Mouse (Mus musculus) megakaryocyte, embryonic 14.5 days (primary cell): ENCODE data around the gene Nfkb1. TPM values are rescaled to one million over a fixed set of nuclear protein-coding genes. Genes with fewer than 3 reads are reported as not detected.

Source experiments
- H3K27me3 ChIP-seq: replicated peaks from 2 replicates; pipeline ENCODE3; 2012; ENCODE audit warnings: inconsistent platforms
- H3K36me3 ChIP-seq: replicated peaks from 2 replicates; pipeline ENCODE3; 2012; ENCODE audit warnings: low read length, inconsistent platforms, mixed read lengths
- H3K4me1 ChIP-seq: 2 replicates; pipeline ENCODE4 v1.6.1; 2012; ENCODE audit warnings: inconsistent platforms
- H3K4me3 ChIP-seq: replicated peaks from 2 replicates; pipeline ENCODE3; 2012; ENCODE audit warnings: moderate library complexity, mild to moderate bottlenecking, inconsistent platforms
- H3K9me3 ChIP-seq: 2 replicates; pipeline ENCODE4 v1.6.1; 2012; ENCODE audit warnings: inconsistent platforms
- FLI1 ChIP-seq: IDR thresholded peaks from 2 replicates; pipeline ENCODE4 v1.6.1; 2012; ENCODE audit warnings: low read length, inconsistent platforms, mixed read lengths
- GATA1 ChIP-seq: IDR thresholded peaks from 3 replicates; pipeline ENCODE4 v1.6.1; 2012; ENCODE audit warnings: mixed read lengths, low read length, inconsistent platforms, borderline replicate concordance
- polyA plus RNA-seq: library from polyadenylated mRNA; stranded (reverse); fragments of >175 nt; gene quantifications from 2 replicates; pipeline ENCODE4 v1.2.3, GENCODE M21; 2012; ENCODE audit warnings: low replicate concordance; ENCODE audit not compliant: insufficient read depth

Nfkb1 gene
- polyA plus RNA-seq, 1 experiment, result 39.8 TPM

DNA sequence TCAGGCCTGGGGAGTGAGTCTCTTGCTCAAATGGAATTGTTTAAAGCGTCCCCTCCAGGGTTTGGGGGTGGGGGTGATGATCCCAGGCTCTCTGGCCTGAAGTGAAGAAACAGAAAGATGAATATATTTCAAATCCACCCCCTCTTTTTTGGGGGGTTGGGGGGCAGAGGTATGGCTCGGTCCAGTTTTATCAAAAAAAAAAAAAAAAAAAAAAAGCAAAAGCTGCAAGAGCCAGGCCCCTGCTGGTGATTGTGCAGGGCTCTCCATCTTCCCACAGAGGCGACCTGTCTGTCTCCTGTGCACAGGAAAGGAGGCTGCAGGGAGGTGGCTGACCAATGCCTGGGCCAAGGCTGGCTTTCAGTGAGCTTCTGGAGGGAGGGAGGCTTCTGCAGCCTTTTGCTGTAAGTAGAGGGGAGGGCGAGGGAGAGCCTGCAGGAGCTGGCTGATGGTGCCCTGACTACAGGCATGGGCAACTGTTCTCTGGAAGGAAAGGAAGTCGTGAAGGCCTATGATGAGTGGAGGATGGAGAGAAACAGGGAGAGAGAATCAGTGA is 112.7 kb downstream of the Nfkb1 start:
- no peak overlapping the region for H3K4me3 ChIP-seq
- H3K36me3 ChIP-seq, result peaks cover 6% of the 10 kb centered on the region
- H3K9me3 ChIP-seq, result peaks cover 4% of the 10 kb centered on the region
- no peaks in the 10 kb centered on the region for H3K27me3 ChIP-seq
- peaks cover 39% of the 10 kb centered on the region for H3K4me1 ChIP-seq
- TF ChIP-seq GATA1, result no peak
- no peak for TF ChIP-seq FLI1

DNA sequence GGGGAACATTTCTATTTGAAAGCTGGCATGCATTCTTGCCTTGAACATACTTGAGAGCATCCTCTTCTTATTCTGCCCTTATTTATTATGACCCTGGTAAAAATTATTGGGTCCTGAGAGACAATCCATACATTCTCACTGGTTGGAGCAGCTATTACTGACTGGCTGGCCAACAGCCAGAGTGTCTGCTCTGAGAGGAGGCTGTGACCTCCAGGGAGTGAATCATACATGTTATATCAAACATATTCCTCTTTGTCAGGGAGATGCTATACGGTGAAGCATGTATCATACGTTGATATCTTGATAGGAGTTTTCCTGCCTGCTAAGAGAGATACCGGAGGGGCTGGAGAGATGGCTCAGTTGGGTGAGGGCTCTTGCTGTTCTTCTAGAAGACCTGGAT is 116.2 kb downstream of the Nfkb1 start:
- Histone ChIP-seq H3K36me3 (peaks cover 21% of the 10 kb centered on the region), H3K4me3 (no peak overlapping the region), H3K4me1 (peaks cover 24% of the 10 kb centered on the region), H3K9me3 (peaks cover 4% of the 10 kb centered on the region), H3K27me3 (no peaks in the 10 kb centered on the region)
- TF ChIP-seq GATA1, result no peak
- TF ChIP-seq FLI1, result no peak

DNA sequence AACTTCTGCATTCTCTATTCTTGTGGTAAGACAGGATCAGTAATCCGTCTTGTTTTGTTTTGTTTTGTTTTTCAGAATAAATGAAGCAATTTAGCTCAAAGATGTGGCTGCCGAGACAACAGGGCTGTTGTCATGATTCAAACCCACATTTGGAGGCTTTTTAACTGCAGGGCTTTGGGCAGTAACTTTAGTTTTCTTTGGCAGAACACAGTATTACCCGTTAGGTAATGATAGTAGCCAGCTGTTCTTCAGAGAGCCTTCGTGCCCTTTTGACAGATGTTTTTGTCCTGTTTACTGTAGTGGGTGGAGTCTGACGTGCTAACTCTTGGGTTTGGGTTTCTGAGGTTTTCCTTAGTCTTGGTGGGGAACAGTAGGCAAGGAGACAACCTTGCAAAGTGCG is 118.3 kb downstream of the Nfkb1 start:
- Histone ChIP-seq H3K4me3 (no peak overlapping the region), H3K4me1 (peaks cover 19% of the 10 kb centered on the region), H3K9me3 (peaks cover 4% of the 10 kb centered on the region), H3K36me3 (peaks cover 38% of the 10 kb centered on the region), H3K27me3 (no peaks in the 10 kb centered on the region)
- TF ChIP-seq FLI1 (no peak), GATA1 (no peak)

DNA sequence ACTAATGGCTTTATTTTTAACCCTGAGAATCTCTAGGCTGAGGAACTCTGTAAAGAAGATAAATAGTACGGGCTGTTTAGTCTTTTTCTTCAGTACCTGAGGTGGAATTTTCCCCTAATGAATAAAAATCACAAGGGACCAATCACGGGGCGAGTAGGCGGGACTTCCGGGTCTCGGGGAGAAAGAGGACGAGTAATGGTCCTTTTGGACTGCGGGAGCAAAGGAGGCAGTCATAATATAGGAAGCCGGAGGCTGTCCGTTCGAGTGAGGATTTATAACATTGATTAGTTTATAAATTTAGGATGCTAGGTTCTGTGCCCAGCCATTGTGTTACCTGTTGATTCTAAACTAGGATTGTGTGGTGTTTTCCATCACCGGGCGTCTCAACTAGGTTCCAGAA is 119.8 kb downstream of the Nfkb1 start:
- peaks cover 53% of the 10 kb centered on the region for H3K36me3 ChIP-seq
- H3K4me1 ChIP-seq, result peaks cover 30% of the 10 kb centered on the region
- TF ChIP-seq FLI1, result no peak
- TF ChIP-seq GATA1, result no peak
- H3K27me3 ChIP-seq, result no peaks in the 10 kb centered on the region
- no peak overlapping the region for H3K4me3 ChIP-seq
- no peaks in the 10 kb centered on the region for H3K9me3 ChIP-seq

DNA sequence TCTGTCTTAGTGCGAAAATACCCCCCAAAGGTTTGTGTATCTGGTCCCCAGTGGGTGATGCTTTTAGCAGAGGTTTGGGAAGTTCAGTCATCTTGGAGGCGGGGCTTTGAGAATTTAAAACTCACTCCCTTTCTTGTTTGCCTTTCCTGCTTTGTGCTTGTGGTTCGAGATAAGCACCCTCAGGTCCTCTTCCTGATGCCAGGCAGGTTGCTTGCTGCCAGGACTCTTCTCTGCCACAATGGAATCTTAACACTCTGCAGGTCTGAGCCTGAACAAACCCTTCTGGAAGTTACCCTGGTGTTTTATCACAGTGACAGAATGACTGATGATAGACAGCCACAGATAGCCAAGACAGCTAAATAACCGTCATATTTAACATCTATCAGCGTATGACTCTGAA is 122.7 kb downstream of the Nfkb1 start:
- no peak for TF ChIP-seq GATA1
- no peak for TF ChIP-seq FLI1
- H3K36me3 ChIP-seq, result peaks cover 68% of the 10 kb centered on the region
- H3K4me3 ChIP-seq, result no peak overlapping the region
- H3K27me3 ChIP-seq, result no peaks in the 10 kb centered on the region
- peaks cover 41% of the 10 kb centered on the region for H3K4me1 ChIP-seq
- no peaks in the 10 kb centered on the region for H3K9me3 ChIP-seq

DNA sequence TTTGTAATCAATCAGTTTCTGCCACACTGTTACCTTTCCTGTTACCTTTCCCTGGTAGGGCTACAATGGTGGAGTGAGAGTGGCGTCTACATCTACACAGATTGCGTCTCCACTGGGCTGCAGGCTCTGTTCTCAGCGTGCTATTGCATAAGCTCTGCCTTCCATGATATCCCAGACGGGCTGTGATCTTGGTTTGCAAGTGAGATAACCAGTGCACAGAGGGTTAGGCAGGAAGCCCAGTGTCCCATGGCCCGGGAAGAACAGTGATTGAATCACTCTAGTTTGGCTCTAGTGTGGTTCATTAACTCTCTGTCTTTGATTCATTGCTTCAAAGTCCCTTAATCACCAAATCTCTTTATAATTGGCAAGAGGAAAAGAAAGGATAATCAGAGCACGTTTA is 123.5 kb downstream of the Nfkb1 start:
- TF ChIP-seq GATA1 (no peak), FLI1 (no peak)
- H3K4me1 ChIP-seq, result peaks cover 34% of the 10 kb centered on the region
- no peaks in the 10 kb centered on the region for H3K27me3 ChIP-seq
- H3K36me3 ChIP-seq, result peaks cover 73% of the 10 kb centered on the region
- no peaks in the 10 kb centered on the region for H3K9me3 ChIP-seq
- H3K4me3 ChIP-seq, result no peak overlapping the region

DNA sequence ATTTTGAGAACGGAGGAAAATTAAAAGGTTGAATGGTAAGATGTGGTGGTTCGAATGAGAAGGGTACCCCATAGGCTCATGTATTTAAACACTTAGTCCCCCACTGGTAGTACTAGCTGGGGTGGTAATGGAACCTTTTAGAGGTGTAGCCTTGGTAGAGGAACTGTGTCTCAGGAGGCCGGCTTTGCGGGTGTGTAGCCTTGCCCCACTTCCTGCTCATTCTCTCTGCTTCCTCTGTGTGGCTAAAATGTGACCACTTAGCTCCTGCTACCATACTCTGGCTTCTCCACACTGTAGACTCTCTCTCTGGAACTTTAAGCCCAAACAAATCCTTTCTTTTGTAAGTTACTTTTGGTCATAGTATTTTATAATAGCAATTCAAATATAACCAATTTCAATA is 126.0 kb downstream of the Nfkb1 start:
- TF ChIP-seq GATA1 (no peak), FLI1 (no peak)
- H3K4me1 ChIP-seq, result peaks cover 39% of the 10 kb centered on the region
- H3K36me3 ChIP-seq, result peaks cover 65% of the 10 kb centered on the region
- no peaks in the 10 kb centered on the region for H3K9me3 ChIP-seq
- no peaks in the 10 kb centered on the region for H3K27me3 ChIP-seq
- H3K4me3 ChIP-seq, result no peak overlapping the region

DNA sequence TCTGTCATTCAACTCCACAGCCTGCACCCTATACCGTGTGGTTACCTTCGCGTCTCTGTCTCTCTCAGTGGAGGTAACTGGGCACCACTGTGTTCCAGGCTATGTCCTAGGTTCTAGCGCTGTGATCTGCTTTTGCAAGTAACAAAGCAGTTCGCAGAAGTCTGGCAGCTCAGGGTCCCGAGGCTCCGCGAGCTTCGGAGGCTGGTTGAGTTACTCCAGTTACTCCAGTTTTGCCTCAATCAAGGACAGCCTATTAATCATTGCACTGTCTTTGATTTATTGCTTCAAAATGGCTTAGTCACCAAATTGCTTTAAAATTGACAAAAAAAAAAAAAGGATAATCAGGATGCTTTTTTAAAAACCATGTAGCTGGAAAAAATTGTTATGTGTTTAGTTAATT is 126.6 kb downstream of the Nfkb1 start:
- Histone ChIP-seq H3K9me3 (no peaks in the 10 kb centered on the region), H3K4me3 (no peak overlapping the region), H3K36me3 (peaks cover 59% of the 10 kb centered on the region), H3K27me3 (no peaks in the 10 kb centered on the region), H3K4me1 (peaks cover 39% of the 10 kb centered on the region)
- TF ChIP-seq FLI1 (no peak), GATA1 (no peak)

DNA sequence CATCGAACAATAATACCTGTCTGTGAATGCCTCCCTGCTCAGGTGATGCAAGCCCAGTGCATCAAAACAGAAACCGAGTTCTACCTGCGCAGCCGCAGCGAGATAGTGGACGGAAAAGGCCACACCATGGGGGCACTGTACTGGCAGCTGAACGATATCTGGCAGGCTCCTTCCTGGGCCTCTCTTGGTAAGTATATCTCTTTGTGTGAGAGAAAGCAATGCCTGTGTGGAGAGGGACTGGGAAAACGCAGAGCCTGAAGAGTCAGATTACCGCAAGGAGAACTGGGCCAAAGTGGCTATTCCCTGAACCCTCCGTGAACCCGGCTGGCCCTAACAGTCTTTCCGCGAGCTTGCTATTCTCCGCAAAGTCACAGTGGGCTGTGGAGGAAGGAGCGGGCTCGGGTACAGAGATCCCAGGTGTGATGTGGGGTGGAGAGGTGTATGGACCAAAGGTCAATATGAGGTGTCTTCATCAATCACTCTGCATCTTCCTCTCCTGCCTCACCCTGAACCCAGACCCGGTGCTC is 128.1 kb downstream of the Nfkb1 start:
- Histone ChIP-seq H3K4me3 (no peak overlapping the region), H3K27me3 (no peaks in the 10 kb centered on the region), H3K4me1 (peaks cover 30% of the 10 kb centered on the region), H3K9me3 (no peaks in the 10 kb centered on the region), H3K36me3 (peaks cover 55% of the 10 kb centered on the region)
- no peak for TF ChIP-seq GATA1
- no peak for TF ChIP-seq FLI1

DNA sequence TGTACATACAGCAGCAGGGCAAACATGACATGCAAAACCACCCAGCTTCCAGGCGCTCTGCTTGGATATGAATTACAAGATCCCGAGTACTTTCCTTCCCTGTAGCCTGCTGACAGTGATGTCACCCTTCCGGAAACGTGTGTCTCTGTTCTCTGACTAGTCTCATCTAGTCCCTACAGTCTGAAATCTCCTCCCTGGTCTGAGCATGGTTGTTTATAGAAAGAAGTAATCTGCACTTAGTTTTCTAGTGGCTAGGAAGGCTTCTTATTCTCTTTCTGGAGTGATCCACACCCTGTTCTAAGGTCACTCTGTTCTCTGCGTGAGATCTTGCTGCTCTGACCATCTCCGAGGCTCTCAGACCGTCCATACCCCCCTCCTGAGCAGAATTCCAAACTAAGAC is 129.3 kb downstream of the Nfkb1 start:
- H3K4me1 ChIP-seq, result peaks cover 19% of the 10 kb centered on the region
- H3K9me3 ChIP-seq, result no peaks in the 10 kb centered on the region
- H3K36me3 ChIP-seq, result peaks cover 53% of the 10 kb centered on the region
- no peak for TF ChIP-seq FLI1
- TF ChIP-seq GATA1, result no peak
- H3K4me3 ChIP-seq, result no peak overlapping the region
- no peaks in the 10 kb centered on the region for H3K27me3 ChIP-seq

DNA sequence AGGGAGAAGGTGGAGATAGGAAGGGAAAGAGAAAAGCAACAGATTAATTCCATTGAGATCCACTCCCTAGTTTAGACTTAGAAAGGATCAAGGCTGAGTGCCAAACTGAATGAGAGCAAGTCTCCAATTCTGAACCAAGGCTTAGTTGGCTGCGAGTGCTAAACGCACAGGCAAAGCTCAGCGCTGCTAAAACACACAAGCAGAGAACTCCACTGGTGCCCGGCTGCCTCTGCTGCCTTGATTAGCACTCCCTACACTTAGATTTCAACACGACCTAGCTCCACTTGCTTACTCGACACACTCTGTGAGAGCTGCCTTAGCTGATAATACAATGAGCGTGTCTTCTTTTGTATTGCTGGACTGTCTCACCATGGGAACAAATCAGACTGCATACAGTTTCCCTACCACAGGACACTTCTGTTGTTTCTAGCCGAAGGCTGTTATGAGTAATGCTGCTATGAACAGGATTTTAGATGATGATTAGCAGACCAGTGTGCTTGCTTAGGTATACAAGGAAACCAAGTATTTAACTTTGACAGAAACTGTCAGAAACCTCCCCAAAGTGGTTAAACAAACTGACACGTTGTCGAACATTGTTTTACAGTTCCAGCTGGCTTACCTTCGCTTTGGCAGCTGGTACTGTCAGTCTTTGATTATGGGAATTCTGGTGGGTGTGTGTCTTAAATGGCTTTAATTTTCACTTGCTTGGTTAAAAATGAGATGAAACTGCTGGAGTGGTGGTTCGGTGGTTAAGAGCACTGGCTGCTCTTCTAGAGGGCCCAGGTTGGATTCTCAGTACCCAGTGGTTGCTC is 134.3 kb downstream of the Nfkb1 start:
- peaks cover 61% of the 10 kb centered on the region for H3K36me3 ChIP-seq
- H3K4me3 ChIP-seq, result no peak overlapping the region
- H3K4me1 ChIP-seq, result peaks cover 7% of the 10 kb centered on the region
- no peaks in the 10 kb centered on the region for H3K27me3 ChIP-seq
- peaks cover 5% of the 10 kb centered on the region; the same call in 1 of the 2 replicates for H3K9me3 ChIP-seq
- no peak for TF ChIP-seq GATA1
- TF ChIP-seq FLI1, result no peak
